Mouse (Mus musculus) heart, postnatal 36 days (tissue): ENCODE measurements around the gene Adamts17. TPM values are rescaled to one million over a fixed set of nuclear protein-coding genes. Genes with fewer than 3 reads are reported as not detected.

Experiments used
- DNase-seq, 2 experiments: peaks; one replicate each; pipeline ENCODE4 v3.0.0; 2021 to 2022
- intact Hi-C: fragments of 180-260 bp; cut with DNase I; formaldehyde crosslinking; loops from one replicate; pipeline ENCODE4 v1.15.1; 2025
- total RNA-seq, 2 experiments: library from RNA; stranded (reverse); gene quantifications; 2 replicates each; pipeline ENCODE4 v1.2.3; 2021

The Adamts17 gene
- total RNA-seq, 2 experiments from 2014 or later, result 1.3 to 1.5 TPM

- no peak for DNase-seq
- intact Hi-C loops, result no loop called here
Observed at GRCm38 (mm10) chr7:67146151-67146550, 306.6 kb downstream of the Adamts17 start.

- no peak for DNase-seq
- intact Hi-C loops, result no loop called here
Observed at GRCm38 (mm10) chr7:67149707-67150106, 310.2 kb downstream of the Adamts17 start.

- intact Hi-C loops, result no loop called here
- no peak for DNase-seq
Observed at GRCm38 (mm10) chr7:67152626-67153025, 313.1 kb downstream of the Adamts17 start.

GRCm38 (mm10) chr7:67162135-67162534, 322.6 kb downstream of the Adamts17 start:
- intact Hi-C loops, result no loop called here
- no peak for DNase-seq

- intact Hi-C loops, result no loop called here
- DNase-seq, result no peak
Observed at GRCm38 (mm10) chr7:67168288-67168687, 328.8 kb downstream of the Adamts17 start.

GRCm38 (mm10) chr7:67168763-67169569, 329.4 kb downstream of the Adamts17 start:
- DNase-seq, result no peak
- intact Hi-C loops, result no loop called here

- intact Hi-C loops, result loop anchor here (5.0 kb wide), 1 partner anchor 81 kb away; no protein-coding TSS in a partner anchor
Observed at GRCm38 (mm10) chr7:67173522-67174195, 334.1 kb downstream of the Adamts17 start.

GRCm38 (mm10) chr7:67183786-67184185, 344.3 kb downstream of the Adamts17 start:
- intact Hi-C loops, result no loop called here
- no peak for DNase-seq

More at GRCm38 (mm10) chr7:67173522-67174195, 334.1 kb downstream of the Adamts17 start:
- DNase-seq, result no peak

GRCm38 (mm10) chr7:67199412-67199811, 359.9 kb downstream of the Adamts17 start:
- intact Hi-C loops, result loop anchor here (1.0 to 5.0 kb wide), 4 partner anchors 137 to 489 kb away; no protein-coding TSS in a partner anchor
- peak; percentile 68 to 78 for DNase-seq

Other genes with a start within 250 kb of the Adamts17 start
- 1 to 10 TPM; 7.5 to 8.1 TPM for gene Asb7, start 150.1 kb upstream of the Adamts17 start, total RNA-seq
- gene Lins1, start 149.8 kb upstream of the Adamts17 start, total RNA-seq, result 1 to 10 TPM; 3.3 to 4.1 TPM
- under 1 TPM in 1 of 2 experiments, not detected in 1; 0.17 TPM for gene Cers3, start 96.2 kb upstream of the Adamts17 start, total RNA-seq